Mouse (Mus musculus): ENCODE data around the gene Ptpro. TPM values are rescaled to one million over a fixed set of nuclear protein-coding genes. Genes with fewer than 3 reads are reported as not detected.

The Ptpro gene
- polyA plus RNA-seq, 1 experiment from 2014 or later = 3.3 TPM

- Histone ChIP-seq H3K4me2 (ENCODE audit: low read depth, low read length) (no peak overlapping the region), H3K4me1 (ENCODE audit: control insufficient read depth, insufficient read depth, low read length) (no peaks in the 10 kb centered on the region), H3K4me3 (replicated peaks; ENCODE audit: low read length) (no peak overlapping the region), H3K9ac (ENCODE audit: low read length) (no peak overlapping the region), H3K36me3 (ENCODE audit: control insufficient read depth, insufficient read depth, low read length) (no peaks in the 10 kb centered on the region; the same call in 1 of the 2 replicates), H3K27me3 (ENCODE audit: control insufficient read depth, insufficient read depth, low read length) (no peaks in the 10 kb centered on the region), H3K27ac (ENCODE audit: low read length) (0 out of 2 replicates have a peak overlapping the region, but pooled peaks have one; percentile 50), H3K9me3 (replicated peaks; ENCODE audit: control insufficient read depth, low read length) (no peaks in the 10 kb centered on the region)
- 79% methylated on average over 7 of the region's 7 CpGs for WGBS
- 0 out of 2 replicates have a peak, but pooled peaks have one; percentile 27 for ATAC-seq (ENCODE audit: insufficient read depth, low FRiP score)
Observed at GRCm38 (mm10) chr6:137503009-137503408, 250.9 kb downstream of the Ptpro start.

GRCm38 (mm10) chr6:137503462-137503861 is 251.3 kb downstream of the Ptpro start:
- peak; percentile 64; the same call in 1 of the 2 replicates for ATAC-seq (ENCODE audit: insufficient read depth, low FRiP score)
- Histone ChIP-seq H3K9me3 (replicated peaks; ENCODE audit: control insufficient read depth, low read length) (no peaks in the 10 kb centered on the region), H3K4me1 (ENCODE audit: control insufficient read depth, insufficient read depth, low read length) (no peaks in the 10 kb centered on the region), H3K27ac (ENCODE audit: low read length) (peak overlapping the region; percentile 50; the same call in 1 of the 2 replicates), H3K36me3 (ENCODE audit: control insufficient read depth, insufficient read depth, low read length) (no peaks in the 10 kb centered on the region; the same call in 1 of the 2 replicates), H3K9ac (ENCODE audit: low read length) (no peak overlapping the region), H3K27me3 (ENCODE audit: control insufficient read depth, insufficient read depth, low read length) (no peaks in the 10 kb centered on the region), H3K4me3 (replicated peaks; ENCODE audit: low read length) (no peak overlapping the region), H3K4me2 (ENCODE audit: low read depth, low read length) (no peak overlapping the region)
- 79% methylated on average over 8 of the region's 8 CpGs for WGBS

GRCm38 (mm10) chr6:137504052-137504451 is 251.9 kb downstream of the Ptpro start:
- H3K9ac ChIP-seq (ENCODE audit: low read length) = no peak overlapping the region
- H3K9me3 ChIP-seq (replicated peaks; ENCODE audit: control insufficient read depth, low read length) = no peaks in the 10 kb centered on the region
- H3K4me2 ChIP-seq (ENCODE audit: low read depth, low read length) = no peak overlapping the region
- no peaks in the 10 kb centered on the region; the same call in 1 of the 2 replicates for H3K36me3 ChIP-seq (ENCODE audit: control insufficient read depth, insufficient read depth, low read length)
- no peak for ATAC-seq (ENCODE audit: insufficient read depth, low FRiP score)
- no peaks in the 10 kb centered on the region for H3K4me1 ChIP-seq (ENCODE audit: control insufficient read depth, insufficient read depth, low read length)
- H3K27ac ChIP-seq (ENCODE audit: low read length) = no peak overlapping the region
- WGBS = 57% methylated on average over 1 of the region's 1 CpGs
- H3K4me3 ChIP-seq (replicated peaks; ENCODE audit: low read length) = no peak overlapping the region
- no peaks in the 10 kb centered on the region for H3K27me3 ChIP-seq (ENCODE audit: control insufficient read depth, insufficient read depth, low read length)

- no peaks in the 10 kb centered on the region for H3K4me1 ChIP-seq (ENCODE audit: control insufficient read depth, insufficient read depth, low read length)
- H3K9me3 ChIP-seq (replicated peaks; ENCODE audit: control insufficient read depth, low read length) = no peaks in the 10 kb centered on the region
- no peak overlapping the region for H3K9ac ChIP-seq (ENCODE audit: low read length)
- ATAC-seq (ENCODE audit: insufficient read depth, low FRiP score) = no peak
- no peaks in the 10 kb centered on the region for H3K27me3 ChIP-seq (ENCODE audit: control insufficient read depth, insufficient read depth, low read length)
- no peak overlapping the region for H3K4me2 ChIP-seq (ENCODE audit: low read depth, low read length)
- no peak overlapping the region for H3K27ac ChIP-seq (ENCODE audit: low read length)
- H3K4me3 ChIP-seq (replicated peaks; ENCODE audit: low read length) = no peak overlapping the region
- H3K36me3 ChIP-seq (ENCODE audit: control insufficient read depth, insufficient read depth, low read length) = no peaks in the 10 kb centered on the region
- WGBS = 61% methylated on average over 3 of the region's 3 CpGs
Observed at GRCm38 (mm10) chr6:137505555-137506227, 253.6 kb downstream of the Ptpro start.

GRCm38 (mm10) chr6:137506563-137506962 is 254.4 kb downstream of the Ptpro start:
- WGBS = 89% methylated on average over 7 of the region's 7 CpGs
- no peak overlapping the region for H3K4me2 ChIP-seq (ENCODE audit: low read depth, low read length)
- no peaks in the 10 kb centered on the region for H3K27me3 ChIP-seq (ENCODE audit: control insufficient read depth, insufficient read depth, low read length)
- no peaks in the 10 kb centered on the region for H3K4me1 ChIP-seq (ENCODE audit: control insufficient read depth, insufficient read depth, low read length)
- H3K27ac ChIP-seq (ENCODE audit: low read length) = no peak overlapping the region
- no peaks in the 10 kb centered on the region for H3K36me3 ChIP-seq (ENCODE audit: control insufficient read depth, insufficient read depth, low read length)
- no peak overlapping the region for H3K4me3 ChIP-seq (replicated peaks; ENCODE audit: low read length)
- ATAC-seq (ENCODE audit: insufficient read depth, low FRiP score) = no peak
- no peaks in the 10 kb centered on the region for H3K9me3 ChIP-seq (replicated peaks; ENCODE audit: control insufficient read depth, low read length)
- no peak overlapping the region for H3K9ac ChIP-seq (ENCODE audit: low read length)

GRCm38 (mm10) chr6:137508936-137509335 is 256.8 kb downstream of the Ptpro start:
- no peak overlapping the region for H3K4me2 ChIP-seq (ENCODE audit: low read depth, low read length)
- ATAC-seq (ENCODE audit: insufficient read depth, low FRiP score) = no peak
- H3K36me3 ChIP-seq (ENCODE audit: control insufficient read depth, insufficient read depth, low read length) = no peaks in the 10 kb centered on the region
- H3K9ac ChIP-seq (ENCODE audit: low read length) = no peak overlapping the region
- 95% methylated on average over 19 of the region's 19 CpGs for WGBS
- no peak overlapping the region for H3K27ac ChIP-seq (ENCODE audit: low read length)
- H3K4me1 ChIP-seq (ENCODE audit: control insufficient read depth, insufficient read depth, low read length) = no peaks in the 10 kb centered on the region
- H3K9me3 ChIP-seq (replicated peaks; ENCODE audit: control insufficient read depth, low read length) = no peaks in the 10 kb centered on the region
- H3K27me3 ChIP-seq (ENCODE audit: control insufficient read depth, insufficient read depth, low read length) = no peaks in the 10 kb centered on the region
- H3K4me3 ChIP-seq (replicated peaks; ENCODE audit: low read length) = no peak overlapping the region

- Histone ChIP-seq H3K9me3 (replicated peaks; ENCODE audit: control insufficient read depth, low read length) (no peaks in the 10 kb centered on the region), H3K4me2 (ENCODE audit: low read depth, low read length) (no peak overlapping the region), H3K27ac (ENCODE audit: low read length) (no peak overlapping the region), H3K9ac (ENCODE audit: low read length) (no peak overlapping the region), H3K4me1 (ENCODE audit: control insufficient read depth, insufficient read depth, low read length) (no peaks in the 10 kb centered on the region), H3K27me3 (ENCODE audit: control insufficient read depth, insufficient read depth, low read length) (no peaks in the 10 kb centered on the region), H3K4me3 (replicated peaks; ENCODE audit: low read length) (no peak overlapping the region), H3K36me3 (ENCODE audit: control insufficient read depth, insufficient read depth, low read length) (no peaks in the 10 kb centered on the region)
- WGBS = 82% methylated on average over 14 of the region's 14 CpGs
- ATAC-seq (ENCODE audit: insufficient read depth, low FRiP score) = no peak
Observed at GRCm38 (mm10) chr6:137509341-137510045, 257.4 kb downstream of the Ptpro start.

GRCm38 (mm10) chr6:137512753-137513152 is 260.6 kb downstream of the Ptpro start:
- Histone ChIP-seq H3K27ac (ENCODE audit: low read length) (no peak overlapping the region), H3K27me3 (ENCODE audit: control insufficient read depth, insufficient read depth, low read length) (no peaks in the 10 kb centered on the region), H3K4me2 (ENCODE audit: low read depth, low read length) (no peak overlapping the region), H3K36me3 (ENCODE audit: control insufficient read depth, insufficient read depth, low read length) (no peaks in the 10 kb centered on the region), H3K4me3 (replicated peaks; ENCODE audit: low read length) (no peak overlapping the region), H3K9me3 (replicated peaks; ENCODE audit: control insufficient read depth, low read length) (no peaks in the 10 kb centered on the region), H3K9ac (ENCODE audit: low read length) (no peak overlapping the region), H3K4me1 (ENCODE audit: control insufficient read depth, insufficient read depth, low read length) (no peaks in the 10 kb centered on the region)
- no peak for ATAC-seq (ENCODE audit: insufficient read depth, low FRiP score)
- WGBS = 54% methylated on average over 5 of the region's 5 CpGs

All from stomach, embryonic 16.5 days (tissue).